ENCODE assay signal across 9 mouse cellular contexts in genomic region chr4:87788691-87789090, GRCm38 (mm10).
DNase-seq lines count a peak whose midpoint lies in the region; ATAC-seq and TF ChIP-seq lines count a peak whose summit lies in the region.
"Had no signal": no experiment of that assay in that cellular context is flagged by ENCODE, and none has a peak within 500 bp of the region (broad histone marks: within the 10 kb centered on the region; RNA-seq: fewer than 3 reads in every experiment).

No protein-coding gene starts in this region.

- no peak overlapping the region for H3K4me3 ChIP-seq in kidney, adult 2 months (ENCODE audit: insufficient read depth, low read depth, low read length)
- no peak overlapping the region for H3K4me3 ChIP-seq in kidney, embryonic 15.5 days (replicated peaks)
- H3K4me3 ChIP-seq in neural tube, embryonic 15.5 days (replicated peaks): no peak overlapping the region
- H3K4me3 ChIP-seq: limb, embryonic 12.5 days had no signal

- no peaks in the 10 kb centered on the region for H3K4me1 ChIP-seq in kidney, adult 2 months (ENCODE audit: control insufficient read depth, insufficient read depth, low read length)
- peaks cover 15% of the 10 kb centered on the region for H3K4me1 ChIP-seq in kidney, embryonic 15.5 days
- H3K4me1 ChIP-seq in neural tube, embryonic 15.5 days: peaks cover 10% of the 10 kb centered on the region

- peak; percentile 46; the same call in 1 of the 2 replicates for TF ChIP-seq CTCF in kidney, adult 2 months (conservative IDR thresholded peaks at IDR 0.05; ENCODE audit: insufficient read depth, insufficient read length, low read depth, low read length)

- no peak for ATAC-seq in kidney, embryonic 15.5 days (replicated peaks; ENCODE audit: low FRiP score)
- ATAC-seq in CD4-positive, CD25-positive, alpha-beta regulatory T cell, adult 4 months: peak; percentile 84
- ATAC-seq in megakaryocyte-erythroid progenitor cell, adult 5-6 weeks (replicated peaks; ENCODE audit: low FRiP score, low TSS enrichment, poor library complexity, severe bottlenecking): peak; percentile 91
- no peak for ATAC-seq in neural tube, embryonic 15.5 days (ENCODE audit: low FRiP score)

- H3K27me3 ChIP-seq in kidney, adult 2 months (replicated peaks; ENCODE audit: control insufficient read depth, insufficient read depth, low read length): no peaks in the 10 kb centered on the region
- no peaks in the 10 kb centered on the region for H3K27me3 ChIP-seq in kidney, embryonic 15.5 days
- H3K27me3 ChIP-seq in neural tube, embryonic 15.5 days (replicated peaks): no peaks in the 10 kb centered on the region
- H3K27me3 ChIP-seq: limb, embryonic 12.5 days had no signal

- no peak overlapping the region for H3K4me2 ChIP-seq in kidney, embryonic 15.5 days
- no peak overlapping the region for H3K4me2 ChIP-seq in neural tube, embryonic 15.5 days
- H3K4me2 ChIP-seq: limb, embryonic 12.5 days had no signal

- H3K36me3 ChIP-seq in kidney, adult 2 months (ENCODE audit: control insufficient read depth, insufficient read depth, low read length): peaks cover 1% of the 10 kb centered on the region
- peaks cover 35% of the 10 kb centered on the region for H3K36me3 ChIP-seq in kidney, embryonic 15.5 days
- H3K36me3 ChIP-seq in neural tube, embryonic 15.5 days: peaks cover 18% of the 10 kb centered on the region

- H3K9me3 ChIP-seq in kidney, embryonic 15.5 days (replicated peaks): no peaks in the 10 kb centered on the region
- H3K9me3 ChIP-seq in neural tube, embryonic 15.5 days (replicated peaks): no peaks in the 10 kb centered on the region
- H3K9me3 ChIP-seq: limb, embryonic 12.5 days had no signal

- 72% methylated on average over 8 of the region's 8 CpGs for WGBS in kidney, adult 2 months
- 78% methylated on average over 8 of the region's 8 CpGs for WGBS in kidney, embryonic 15.5 days
- WGBS in neural tube, embryonic 15.5 days: 70% methylated on average over 8 of the region's 8 CpGs

- H3K9ac ChIP-seq in kidney, embryonic 15.5 days: no peak overlapping the region
- H3K9ac ChIP-seq in neural tube, embryonic 15.5 days (replicated peaks): no peak overlapping the region
- H3K9ac ChIP-seq: limb, embryonic 12.5 days had no signal

- DNase-seq in kidney, adult 2 months: peak; percentile 48
- peak; percentile 20 to 29 for DNase-seq in adrenal gland, adult 18-20 months (ENCODE audit: low spot score in 2 of 2)
- peak; percentile 77 for DNase-seq in embryo, embryonic 10.5 days (ENCODE audit: low spot score)
- peak; percentile 25 to 74 for DNase-seq in kidney, postnatal 36 days

- no peak overlapping the region for H3K27ac ChIP-seq in kidney, adult 2 months (ENCODE audit: insufficient read depth, low read depth, low read length)
- no peak overlapping the region for H3K27ac ChIP-seq in kidney, embryonic 15.5 days
- no peak overlapping the region for H3K27ac ChIP-seq in neural tube, embryonic 15.5 days (replicated peaks)
- H3K27ac ChIP-seq: limb, embryonic 12.5 days had no signal

- TF ChIP-seq POLR2A in kidney, adult 2 months (IDR thresholded peaks at IDR 0.05; ENCODE audit: low read depth, low read length): no peak

Comparison
In these comparisons a context has a peak if more than half of its experiments do, and no peak if none do; other contexts are left out.
1. DNase-seq: peak in every context shown above with its lines; median percentile 77 in embryo, embryonic 10.5 days; 50 in kidney, postnatal 36 days; 48 in kidney, adult 2 months; 24 in adrenal gland, adult 18-20 months.
2. ATAC-seq: peak in CD4-positive, CD25-positive, alpha-beta regulatory T cell, adult 4 months (single experiment) and megakaryocyte-erythroid progenitor cell, adult 5-6 weeks (single experiment); none in kidney, embryonic 15.5 days (single experiment) and neural tube, embryonic 15.5 days (single experiment).